Mouse (Mus musculus) lung, postnatal 0 days (tissue): Measurements from ENCODE around the gene Tnks1bp1.

ENCODE experiments used
- CTCF ChIP-seq: IDR thresholded peaks from 2 replicates; pipeline ENCODE4 v1.5.1; 2016; ENCODE audit warnings: antibody characterized with exemption, mild to moderate bottlenecking
- EP300 ChIP-seq: IDR thresholded peaks from 2 replicates; pipeline ENCODE4 v1.6.1; 2016; ENCODE audit warnings: antibody characterized with exemption, mild to moderate bottlenecking, control low read depth

DNA sequence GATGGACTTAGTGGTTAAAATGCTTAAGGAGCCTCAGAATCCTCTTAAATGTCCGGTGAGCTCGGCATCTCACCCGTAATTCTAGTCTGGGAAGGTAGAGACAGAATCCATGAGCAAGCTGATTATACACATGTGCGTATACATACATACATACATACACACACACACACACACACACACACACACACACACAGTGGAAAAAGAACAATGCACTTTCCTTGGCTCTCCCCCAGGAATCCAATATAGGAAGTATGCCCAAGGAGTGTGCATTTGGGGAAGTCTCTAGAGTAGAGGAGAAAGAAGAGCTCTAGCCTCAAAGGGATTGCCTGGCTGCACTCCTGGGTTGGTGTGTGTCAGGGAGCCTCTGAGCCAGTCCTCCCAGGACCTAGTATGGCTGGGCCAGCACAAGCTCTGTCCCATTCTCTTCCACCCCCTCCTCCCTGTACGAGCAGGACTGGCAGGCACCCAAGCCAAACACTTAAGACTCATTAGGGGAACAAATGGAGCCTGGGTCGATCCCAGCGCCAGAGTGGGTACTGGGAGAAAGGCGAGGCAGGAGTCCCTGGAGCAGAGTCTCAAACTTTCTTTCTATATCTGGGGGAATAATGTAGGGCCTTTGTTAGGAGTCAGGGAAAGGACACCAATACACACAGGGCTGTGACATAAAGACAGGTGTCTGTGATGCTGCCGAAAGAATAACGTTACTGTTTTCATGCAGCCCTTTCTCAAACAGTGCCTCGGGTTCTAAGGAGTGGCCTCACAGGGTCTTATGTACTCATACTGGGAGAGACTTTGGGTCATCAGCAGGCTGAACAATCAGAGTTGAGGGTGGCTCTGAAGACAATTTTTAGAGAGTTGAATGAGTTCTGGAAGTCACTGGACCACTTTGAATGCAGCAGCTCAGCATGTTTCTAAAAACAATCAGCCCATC is 41.2 kb downstream of the Tnks1bp1 start:
- TF ChIP-seq CTCF, result no peak
- TF ChIP-seq EP300, result no peak
